Mouse (Mus musculus): Measurements from ENCODE around the gene Usp15.

GRCm38 (mm10) chr10:123153321-123153720, 43.5 kb downstream of the Usp15 start:
- no peak for TF ChIP-seq CTCF (IDR thresholded peaks at IDR 0.05; ENCODE audit: control insufficient read depth, insufficient read depth, insufficient replicate concordance, low read depth, low read length)
- TF ChIP-seq POLR2A (IDR thresholded peaks at IDR 0.05; ENCODE audit: control insufficient read depth, low read depth, low read length): no peak
